Mouse (Mus musculus) cerebellum, postnatal 10 days (tissue): ENCODE results near the gene Rnf185.

Experiments used
- DNase-seq, 2 experiments: peaks; one replicate each; pipeline ENCODE4 v3.0.0; 2021; ENCODE audit warnings: mixed read lengths in 2 of 2

The Rnf185 gene

GRCm38 (mm10) chr11:3442677-3443076, 9.5 kb downstream of the Rnf185 start:
- no peak for DNase-seq

DNA sequence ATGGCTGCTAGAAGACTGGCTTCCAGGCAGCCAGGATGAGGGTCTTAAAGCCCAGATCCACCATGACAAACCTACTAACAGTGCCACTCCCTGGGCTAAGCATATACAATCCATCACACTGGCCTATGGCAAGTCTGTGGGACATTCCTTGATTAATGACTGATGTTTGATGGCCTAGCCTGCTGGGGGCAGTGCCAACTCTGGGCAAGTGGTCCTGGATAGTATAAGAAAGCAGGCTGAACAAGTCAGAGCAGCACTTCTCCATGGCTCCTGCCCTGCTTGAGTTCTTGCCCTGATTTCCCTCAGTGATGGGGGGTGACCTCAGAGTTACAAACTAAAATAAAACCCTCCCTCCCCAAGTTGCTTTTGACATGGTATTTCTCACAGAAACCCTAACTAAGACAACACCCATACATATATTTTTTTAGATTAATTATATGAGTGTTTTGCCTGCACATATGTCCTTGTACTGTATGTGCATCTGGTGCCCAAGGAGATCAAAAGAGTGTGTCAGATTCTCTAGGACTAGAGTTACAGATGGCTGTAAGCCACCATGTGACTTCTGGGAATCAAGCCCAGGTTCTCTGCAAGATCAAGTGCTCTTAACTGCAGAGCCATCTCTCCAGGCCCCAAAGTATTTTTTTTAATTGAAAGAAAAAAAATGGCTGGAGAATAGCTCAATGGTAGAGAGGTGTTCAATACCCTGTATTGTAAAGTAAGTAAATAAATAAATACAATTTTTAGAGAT, 10.3 kb downstream of the Rnf185 start:
- peak; percentile 83 to 84 for DNase-seq

DNA sequence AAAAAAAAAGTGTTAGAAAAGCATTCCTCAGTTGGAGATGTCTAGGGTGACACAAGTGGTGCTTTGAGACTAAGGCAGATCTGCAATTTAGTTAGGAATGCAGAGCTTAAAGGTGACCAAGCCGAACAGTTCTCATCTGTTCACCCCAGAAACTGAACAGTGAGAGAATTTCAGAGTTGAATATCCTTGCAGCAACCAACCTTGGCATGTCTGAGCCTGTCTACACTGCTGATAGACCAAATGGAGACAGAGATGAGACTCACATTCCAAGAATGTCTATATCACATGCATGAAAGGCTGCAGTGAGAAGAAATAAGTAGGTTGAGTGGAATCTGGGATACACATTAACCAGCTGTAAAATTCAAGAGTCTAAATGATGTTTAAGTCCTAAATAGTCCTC, 14.5 kb downstream of the Rnf185 start:
- DNase-seq, result no peak

DNA sequence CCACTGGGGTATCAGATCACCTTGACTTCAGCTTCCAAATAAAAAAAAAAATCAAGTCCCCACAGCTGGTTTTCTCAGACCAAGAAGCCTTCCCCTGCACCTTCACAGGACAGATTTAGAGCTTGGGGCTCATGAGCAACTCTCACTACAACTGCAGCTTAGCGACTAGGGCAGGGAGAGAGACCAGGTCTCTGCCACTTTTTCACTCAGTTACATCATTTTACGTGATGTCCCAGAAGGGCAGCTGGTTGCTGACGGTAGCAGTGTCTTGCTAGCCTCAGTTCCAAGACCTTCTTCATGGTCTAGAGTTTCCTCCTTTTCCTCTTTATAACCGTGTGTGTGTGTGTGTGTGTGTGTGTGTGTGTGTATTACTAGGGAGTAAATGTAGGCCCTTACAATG, 18.4 kb downstream of the Rnf185 start:
- DNase-seq, result no peak

- DNase-seq, result no peak
Measured at GRCm38 (mm10) chr11:3431976-3432603, 20.1 kb downstream of the Rnf185 start.

DNA sequence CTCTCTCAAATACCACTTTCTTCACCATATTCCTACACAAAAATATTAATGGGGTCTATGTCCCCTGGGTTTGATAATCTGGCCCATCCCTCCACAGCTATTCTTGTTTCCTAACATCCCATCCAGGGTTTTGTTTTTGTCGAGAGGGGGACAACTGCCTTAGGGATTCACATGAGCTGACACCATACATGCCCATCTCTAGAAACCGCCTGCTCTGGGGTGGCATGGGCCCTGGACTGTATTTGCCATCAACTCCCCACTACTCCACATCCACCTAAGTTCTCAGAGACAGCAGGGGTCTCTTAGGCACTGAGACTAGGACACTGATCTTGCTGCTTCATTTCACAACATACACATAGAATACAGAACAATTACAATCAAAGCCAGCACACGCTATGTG, 20.6 kb downstream of the Rnf185 start:
- DNase-seq, result no peak

DNA sequence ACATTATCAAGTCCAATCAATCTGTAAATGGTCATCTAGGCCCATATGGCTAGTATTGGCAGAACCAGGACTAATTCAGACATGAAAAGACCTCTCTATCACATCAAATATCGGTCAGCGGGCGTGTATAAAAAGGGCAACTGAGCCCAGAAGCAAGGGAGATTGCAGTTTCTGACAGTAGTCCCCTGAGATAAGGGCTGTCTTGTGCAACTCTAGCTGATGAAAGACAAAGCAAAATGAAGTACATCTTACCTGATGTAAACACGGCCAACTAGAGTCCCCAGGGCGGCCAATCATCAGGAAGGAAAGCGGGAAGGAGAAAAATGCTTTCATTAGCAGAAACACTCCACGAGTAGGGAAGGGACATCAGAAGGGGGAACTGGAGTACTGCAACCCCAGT, 23.5 kb downstream of the Rnf185 start:
- DNase-seq, result no peak

GRCm38 (mm10) chr11:3427697-3428230, 24.4 kb downstream of the Rnf185 start:
- no peak for DNase-seq

- no peak for DNase-seq
Measured at GRCm38 (mm10) chr11:3422242-3422641, 29.9 kb downstream of the Rnf185 start.

- DNase-seq, result no peak
Measured at GRCm38 (mm10) chr11:3418741-3419140, 33.4 kb downstream of the Rnf185 start.

DNA sequence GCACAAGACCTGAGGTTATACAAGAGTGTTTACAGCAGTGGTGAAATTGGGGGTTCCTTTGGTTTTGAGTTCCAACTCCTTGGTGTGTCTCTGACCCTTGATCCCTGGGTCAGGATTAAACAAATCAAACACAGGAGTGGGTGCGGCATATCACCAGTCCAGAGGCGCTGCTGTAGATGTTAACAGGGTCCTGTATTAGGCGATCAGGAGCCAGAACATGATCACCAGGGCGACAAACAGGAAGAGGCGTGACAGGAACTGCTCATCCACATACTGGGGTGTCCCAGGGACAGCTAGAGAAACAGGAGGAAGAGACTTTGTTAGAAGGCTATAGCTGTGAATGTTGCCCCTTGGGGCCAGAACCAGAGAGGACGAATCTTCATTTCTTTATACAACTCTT, 34.4 kb downstream of the Rnf185 start:
- no peak for DNase-seq

DNA sequence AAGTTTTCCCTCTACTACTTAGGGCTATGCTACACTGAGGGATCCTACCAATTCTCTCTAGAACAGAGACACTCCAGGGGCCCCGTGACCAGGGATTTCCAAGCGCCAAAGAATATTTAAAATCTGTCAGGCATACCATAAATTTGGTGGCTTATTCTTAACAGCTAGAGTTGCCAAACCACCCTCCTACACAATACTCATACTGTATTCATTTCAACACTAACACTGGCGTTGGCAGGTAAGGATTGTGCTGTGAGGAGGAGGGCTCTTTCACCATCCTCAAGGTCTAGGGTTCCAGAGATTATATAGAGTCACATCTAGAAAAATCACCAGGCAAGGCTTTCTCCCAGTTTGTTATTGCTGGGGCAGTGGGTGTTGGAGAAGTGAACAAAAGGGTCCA, 35.8 kb downstream of the Rnf185 start:
- no peak for DNase-seq

- no peak for DNase-seq
Measured at GRCm38 (mm10) chr11:3412111-3412510, 40.1 kb downstream of the Rnf185 start.

DNA sequence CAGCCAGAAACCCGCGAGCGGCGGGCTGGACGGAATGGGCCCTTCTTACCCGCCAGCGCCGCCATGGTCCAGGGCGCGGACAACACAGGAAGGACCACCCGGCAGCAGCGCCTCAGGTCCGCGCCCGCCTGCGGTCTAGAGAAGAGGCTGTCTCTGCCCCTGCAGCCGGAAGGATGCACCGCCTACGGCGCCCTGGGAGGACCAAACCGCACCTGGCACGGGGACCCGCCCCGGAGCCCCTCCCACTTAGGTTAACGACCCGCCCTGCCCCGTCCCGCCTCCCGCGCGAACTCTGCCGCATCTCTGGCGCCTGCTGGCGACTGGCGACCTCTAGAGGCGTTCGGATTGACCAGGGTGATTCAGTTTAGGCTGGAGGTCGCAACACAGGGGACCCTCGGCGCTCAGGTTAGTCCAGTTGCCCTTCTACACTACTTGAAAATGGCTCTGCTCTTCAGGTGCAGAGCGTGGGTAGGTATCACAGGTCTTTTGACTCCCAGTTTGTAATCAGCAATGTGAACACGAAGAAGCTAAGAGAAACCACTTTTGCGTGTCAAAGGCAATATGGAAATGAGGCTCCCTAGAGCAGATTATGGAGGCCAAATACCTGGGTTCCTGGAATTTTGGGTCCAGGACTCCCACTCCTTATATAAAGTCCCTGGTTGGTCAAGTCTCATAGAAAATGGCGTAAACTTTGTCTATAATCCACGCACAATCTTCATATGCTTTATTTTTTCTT, 43.0 kb downstream of the Rnf185 start, which contains the start of gene Limk2:
TSS of gene Limk2 (minus strand) at position 193 of the 736 bp plus-strand sequence.
- peak; percentile 97 to 98 for DNase-seq

GRCm38 (mm10) chr11:3408131-3408996, 43.8 kb downstream of the Rnf185 start:
- peak in 1 of 2 experiments; percentile 12 for DNase-seq

DNA sequence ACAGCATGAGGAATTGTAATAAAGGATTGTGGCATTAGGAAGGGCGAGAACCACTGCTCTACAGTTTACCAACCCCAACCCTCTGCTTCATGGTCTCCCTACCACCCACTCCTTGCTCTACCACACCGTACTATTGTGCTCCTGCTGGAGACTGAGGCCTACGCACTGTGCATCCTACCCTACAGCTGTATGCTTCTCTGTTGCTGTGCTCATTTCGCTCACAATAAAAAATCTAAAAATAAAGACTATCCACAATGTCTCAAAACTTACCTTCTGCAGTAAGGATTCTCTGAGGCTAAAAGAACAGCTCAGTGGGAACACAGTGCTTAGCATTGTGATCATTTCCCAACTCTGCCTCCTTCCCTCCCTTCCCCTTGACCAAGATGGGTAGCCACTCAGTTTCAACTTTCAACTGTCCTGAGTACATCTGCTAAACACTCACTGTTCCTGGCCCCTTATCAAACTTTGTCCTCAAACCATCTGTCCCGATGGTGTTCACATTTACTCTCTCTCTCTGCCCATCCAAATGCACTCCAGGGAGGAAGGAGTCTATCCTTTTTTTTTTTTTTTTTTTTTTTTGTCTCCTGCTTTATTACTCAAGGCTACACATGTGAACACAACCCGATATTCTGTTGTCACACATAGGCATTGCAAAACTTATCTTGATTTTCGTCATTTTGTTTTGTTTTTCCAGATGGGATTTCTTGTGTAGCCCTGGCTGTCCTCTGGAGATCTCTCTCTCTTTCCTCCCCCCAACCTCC, 47.7 kb downstream of the Rnf185 start:
- DNase-seq, result peak in 1 of 2 experiments; percentile 14

DNA sequence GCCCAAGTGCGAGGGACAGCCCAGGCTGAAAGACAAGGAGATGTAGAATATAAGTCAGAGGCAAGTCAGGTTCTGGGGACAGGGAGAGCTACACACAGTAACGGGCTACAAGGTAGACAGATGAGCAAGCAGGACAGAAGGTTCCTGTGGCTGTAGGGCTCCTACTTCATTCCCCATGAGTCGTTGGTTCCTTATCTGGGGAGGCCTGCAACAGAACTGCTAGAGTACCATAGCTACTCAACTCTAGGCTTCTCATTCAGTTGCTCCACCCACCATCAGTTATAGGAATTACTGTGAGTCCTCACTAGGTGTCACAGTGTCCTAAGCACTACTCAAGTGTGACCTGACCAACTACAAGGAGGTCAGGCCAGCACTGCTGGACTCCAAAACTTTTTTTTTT, 49.1 kb downstream of the Rnf185 start:
- DNase-seq, result no peak

DNA sequence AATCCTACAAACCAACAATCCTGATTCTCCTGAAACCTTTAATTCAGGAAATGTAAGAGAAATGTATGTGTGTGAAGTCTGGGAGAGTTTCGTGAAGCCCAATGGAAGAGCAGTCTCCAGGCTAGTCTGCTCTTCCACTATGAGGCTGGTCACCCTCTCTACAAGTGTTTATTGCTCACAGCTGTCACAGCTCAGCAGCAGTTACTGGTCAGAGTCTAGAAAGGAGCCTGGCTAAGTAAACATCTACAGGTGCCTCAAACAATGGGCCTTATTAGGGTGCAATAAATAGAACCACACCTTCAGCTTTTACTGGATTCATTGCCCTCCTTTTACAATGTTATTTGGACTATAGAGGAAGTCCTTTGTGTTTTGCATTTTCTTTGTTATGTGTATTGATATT, 53.8 kb downstream of the Rnf185 start:
- DNase-seq, result no peak

- no peak for DNase-seq
Measured at GRCm38 (mm10) chr11:3396562-3396961, 55.6 kb downstream of the Rnf185 start.

GRCm38 (mm10) chr11:3396091-3396490, 56.1 kb downstream of the Rnf185 start:
- DNase-seq, result no peak

- DNase-seq, result no peak
Measured at GRCm38 (mm10) chr11:3394520-3394919, 57.6 kb downstream of the Rnf185 start.

- no peak for DNase-seq
Measured at GRCm38 (mm10) chr11:3392526-3392925, 59.6 kb downstream of the Rnf185 start.
